Mouse (Mus musculus) megakaryocyte, embryonic 14.5 days (primary cell): ENCODE data around the gene Prdx5.

ENCODE experiments used
- FLI1 ChIP-seq: IDR thresholded peaks from 2 replicates; pipeline ENCODE4 v1.6.1; 2012; ENCODE audit warnings: low read length, inconsistent platforms, mixed read lengths
- GATA1 ChIP-seq: IDR thresholded peaks from 3 replicates; pipeline ENCODE4 v1.6.1; 2012; ENCODE audit warnings: mixed read lengths, low read length, inconsistent platforms, borderline replicate concordance

DNA sequence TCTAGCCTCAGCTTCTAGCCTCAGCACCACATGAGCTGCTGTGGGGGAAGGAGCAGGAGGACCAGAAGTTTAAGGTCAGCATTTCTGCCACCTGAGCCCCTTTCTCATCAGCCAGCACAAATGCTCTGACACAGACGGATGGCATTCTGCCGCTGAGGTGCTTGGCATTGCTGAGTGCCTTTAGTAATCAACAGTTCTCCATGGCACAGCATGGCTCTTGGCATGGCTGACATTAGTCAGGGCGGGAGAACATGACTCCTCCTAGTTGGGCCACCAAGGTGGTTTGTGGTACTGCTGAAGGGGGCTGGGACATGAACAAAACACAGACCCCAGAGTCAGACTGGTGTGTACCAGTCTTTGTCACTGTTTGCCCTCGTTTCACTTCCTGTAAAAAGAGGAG lies 38.3 kb upstream of the Prdx5 start:
- no peak for TF ChIP-seq GATA1
- no peak for TF ChIP-seq FLI1
